Mouse (Mus musculus): Measurements from ENCODE around the gene Cadps2. TPM values are rescaled to one million over a fixed set of nuclear protein-coding genes. Genes with fewer than 3 reads are reported as not detected.

Gene Cadps2
- polyA plus RNA-seq, 1 experiment from 2014 or later = 0.23 TPM

DNA sequence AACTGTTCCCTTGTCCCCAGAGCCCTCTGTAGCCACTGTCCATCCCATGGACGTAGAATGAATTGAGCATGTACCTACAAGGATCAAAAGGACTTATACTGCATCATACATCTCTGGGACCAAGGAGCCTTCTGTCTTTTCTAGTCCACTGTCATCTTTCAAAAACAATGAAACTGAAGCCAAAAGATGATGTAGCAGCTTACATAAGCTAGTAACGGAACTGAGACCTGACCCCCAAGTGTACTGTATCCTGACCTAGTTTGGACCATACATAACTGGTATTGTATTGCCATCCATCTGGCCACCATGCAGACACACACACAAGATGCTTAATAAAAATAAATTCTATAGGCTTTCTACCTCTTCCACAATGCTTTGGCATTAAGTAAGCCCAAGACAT, 350.2 kb downstream of the Cadps2 start:
- no peak overlapping the region for H3K4me3 ChIP-seq (ENCODE audit: low read depth, low read length)

DNA sequence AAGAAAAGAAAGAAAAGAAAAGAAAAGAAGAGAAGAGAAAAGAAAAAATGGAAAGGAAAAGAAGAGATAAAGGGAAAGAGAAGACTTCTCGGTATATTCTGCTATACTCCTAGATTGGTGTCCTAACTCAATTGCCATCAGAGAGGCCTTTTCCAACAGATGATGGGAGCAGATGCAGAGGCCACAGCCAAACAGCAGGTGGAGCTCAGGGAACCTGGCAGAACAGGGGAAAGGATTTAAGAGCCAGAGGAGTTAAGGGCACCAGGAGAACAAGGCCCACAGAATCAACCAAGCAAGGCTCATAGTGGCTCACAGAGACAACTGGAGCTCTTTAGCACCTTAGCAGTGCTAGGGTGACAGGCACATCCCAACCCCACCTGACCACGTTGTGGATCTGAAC, 366.5 kb downstream of the Cadps2 start:
- H3K4me1 ChIP-seq (replicated peaks; ENCODE audit: control insufficient read depth, insufficient read depth, low read length) = no peaks in the 10 kb centered on the region
- no peaks in the 10 kb centered on the region for H3K9me3 ChIP-seq (ENCODE audit: control insufficient read depth, low read length)
- H3K4me3 ChIP-seq (ENCODE audit: low read depth, low read length) = no peak overlapping the region
- no peak overlapping the region for H3K4me2 ChIP-seq
- no peak for ATAC-seq (replicated peaks; ENCODE audit: low FRiP score)
- no peak overlapping the region for H3K9ac ChIP-seq (ENCODE audit: low read depth, low read length)
- DNase-seq (ENCODE audit: low spot score) = no peak
- WGBS = 51% methylated on average over 2 of the region's 2 CpGs
- no peaks in the 10 kb centered on the region for H3K27me3 ChIP-seq (replicated peaks; ENCODE audit: control insufficient read depth, insufficient read depth, low read length)
- H3K36me3 ChIP-seq (ENCODE audit: control insufficient read depth, insufficient read depth, low read length) = no peaks in the 10 kb centered on the region
- H3K27ac ChIP-seq (ENCODE audit: low read depth, low read length) = no peak overlapping the region

More for the DNA sequence above, 350.2 kb downstream of the Cadps2 start:
- WGBS = 80% methylated on average over 2 of the region's 2 CpGs
- no peak for ATAC-seq (replicated peaks; ENCODE audit: low FRiP score)
- no peaks in the 10 kb centered on the region for H3K4me1 ChIP-seq (replicated peaks; ENCODE audit: control insufficient read depth, insufficient read depth, low read length)
- no peaks in the 10 kb centered on the region for H3K27me3 ChIP-seq (replicated peaks; ENCODE audit: control insufficient read depth, insufficient read depth, low read length)
- no peak overlapping the region for H3K9ac ChIP-seq (ENCODE audit: low read depth, low read length)
- H3K27ac ChIP-seq (ENCODE audit: low read depth, low read length) = no peak overlapping the region
- DNase-seq (ENCODE audit: low spot score) = no peak
- H3K9me3 ChIP-seq (ENCODE audit: control insufficient read depth, low read length) = no peaks in the 10 kb centered on the region
- no peak overlapping the region for H3K4me2 ChIP-seq
- H3K36me3 ChIP-seq (ENCODE audit: control insufficient read depth, insufficient read depth, low read length) = no peaks in the 10 kb centered on the region

- Histone ChIP-seq H3K27me3 (replicated peaks; ENCODE audit: control insufficient read depth, insufficient read depth, low read length) (no peaks in the 10 kb centered on the region), H3K4me2 (no peak overlapping the region), H3K36me3 (ENCODE audit: control insufficient read depth, insufficient read depth, low read length) (no peaks in the 10 kb centered on the region), H3K4me1 (replicated peaks; ENCODE audit: control insufficient read depth, insufficient read depth, low read length) (no peaks in the 10 kb centered on the region), H3K27ac (ENCODE audit: low read depth, low read length) (no peak overlapping the region), H3K9me3 (ENCODE audit: control insufficient read depth, low read length) (no peaks in the 10 kb centered on the region), H3K9ac (ENCODE audit: low read depth, low read length) (no peak overlapping the region), H3K4me3 (ENCODE audit: low read depth, low read length) (no peak overlapping the region)
- no peak for ATAC-seq (replicated peaks; ENCODE audit: low FRiP score)
- no peak for DNase-seq (ENCODE audit: low spot score)
- 72% methylated on average over 2 of the region's 2 CpGs for WGBS
These were observed 367.4 kb downstream of the Cadps2 start for GRCm38 (mm10) chr6:23471830-23472229.

DNA sequence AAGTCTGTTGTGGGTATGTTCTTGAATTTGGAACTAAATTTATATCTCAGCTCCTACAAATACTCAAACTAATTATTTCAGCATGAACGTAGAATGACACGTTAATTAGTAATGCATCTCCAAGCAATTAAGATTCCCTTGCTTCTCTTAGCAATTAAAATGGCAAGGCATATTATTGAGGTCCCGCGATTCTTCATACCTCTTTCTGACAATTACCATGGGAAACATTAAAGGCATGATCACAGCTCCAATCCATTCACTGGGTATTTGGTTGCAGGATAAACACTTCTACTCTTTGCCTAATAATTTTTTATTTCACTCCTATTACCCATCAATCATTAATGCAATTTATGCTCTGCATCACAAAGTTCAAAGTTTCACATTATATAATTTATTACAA, 371.3 kb downstream of the Cadps2 start:
- no peaks in the 10 kb centered on the region for H3K36me3 ChIP-seq (ENCODE audit: control insufficient read depth, insufficient read depth, low read length)
- H3K9ac ChIP-seq (ENCODE audit: low read depth, low read length) = no peak overlapping the region
- H3K4me3 ChIP-seq (ENCODE audit: low read depth, low read length) = no peak overlapping the region
- H3K9me3 ChIP-seq (ENCODE audit: control insufficient read depth, low read length) = no peaks in the 10 kb centered on the region
- H3K27me3 ChIP-seq (replicated peaks; ENCODE audit: control insufficient read depth, insufficient read depth, low read length) = no peaks in the 10 kb centered on the region
- DNase-seq (ENCODE audit: low spot score) (no peak), ATAC-seq (replicated peaks; ENCODE audit: low FRiP score) (no peak)
- 83% methylated on average over 4 of the region's 4 CpGs for WGBS
- H3K4me2 ChIP-seq = no peak overlapping the region
- H3K4me1 ChIP-seq (replicated peaks; ENCODE audit: control insufficient read depth, insufficient read depth, low read length) = no peaks in the 10 kb centered on the region
- no peak overlapping the region for H3K27ac ChIP-seq (ENCODE audit: low read depth, low read length)

DNA sequence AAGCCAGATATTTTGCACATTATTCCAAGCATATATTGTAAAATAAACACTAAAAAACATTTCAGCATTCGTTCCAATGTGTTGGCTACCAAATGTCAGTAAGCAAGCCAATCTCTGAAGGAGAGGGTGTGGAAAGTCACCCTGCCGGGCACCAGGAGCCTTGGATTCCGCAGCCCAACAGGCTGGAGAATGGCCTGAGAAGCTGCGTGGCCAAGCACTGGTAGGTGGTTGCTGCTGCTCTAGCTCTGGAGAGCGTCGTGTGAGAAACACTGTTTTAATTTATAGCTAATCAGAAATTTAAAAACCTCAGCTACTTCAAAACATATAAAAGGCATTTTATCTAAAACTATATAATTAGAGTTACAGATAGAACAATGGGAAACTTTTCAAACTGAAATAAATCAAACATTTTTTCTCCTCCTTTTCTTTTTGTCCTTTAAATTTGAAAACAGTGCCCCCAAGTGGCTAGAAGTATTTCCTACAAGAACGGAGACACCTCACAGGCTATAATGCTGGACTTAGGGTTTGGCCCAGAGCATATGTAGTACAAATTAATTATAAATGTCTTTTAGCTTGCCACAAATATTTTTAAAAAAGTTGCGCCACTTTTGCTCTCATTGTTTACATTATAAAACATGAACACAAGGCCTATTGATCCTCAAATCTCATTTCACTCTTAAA, 376.5 kb downstream of the Cadps2 start:
- no peak for ATAC-seq (replicated peaks; ENCODE audit: low FRiP score)
- WGBS = 34% methylated on average over 8 of the region's 8 CpGs
- no peaks in the 10 kb centered on the region for H3K9me3 ChIP-seq (ENCODE audit: control insufficient read depth, low read length)
- no peak overlapping the region for H3K4me3 ChIP-seq (ENCODE audit: low read depth, low read length)
- no peak for DNase-seq (ENCODE audit: low spot score)
- no peaks in the 10 kb centered on the region for H3K27me3 ChIP-seq (replicated peaks; ENCODE audit: control insufficient read depth, insufficient read depth, low read length)
- H3K9ac ChIP-seq (ENCODE audit: low read depth, low read length) = no peak overlapping the region
- H3K27ac ChIP-seq (ENCODE audit: low read depth, low read length) = no peak overlapping the region
- H3K4me1 ChIP-seq (replicated peaks; ENCODE audit: control insufficient read depth, insufficient read depth, low read length) = no peaks in the 10 kb centered on the region
- no peak overlapping the region for H3K4me2 ChIP-seq
- no peaks in the 10 kb centered on the region for H3K36me3 ChIP-seq (ENCODE audit: control insufficient read depth, insufficient read depth, low read length)

DNA sequence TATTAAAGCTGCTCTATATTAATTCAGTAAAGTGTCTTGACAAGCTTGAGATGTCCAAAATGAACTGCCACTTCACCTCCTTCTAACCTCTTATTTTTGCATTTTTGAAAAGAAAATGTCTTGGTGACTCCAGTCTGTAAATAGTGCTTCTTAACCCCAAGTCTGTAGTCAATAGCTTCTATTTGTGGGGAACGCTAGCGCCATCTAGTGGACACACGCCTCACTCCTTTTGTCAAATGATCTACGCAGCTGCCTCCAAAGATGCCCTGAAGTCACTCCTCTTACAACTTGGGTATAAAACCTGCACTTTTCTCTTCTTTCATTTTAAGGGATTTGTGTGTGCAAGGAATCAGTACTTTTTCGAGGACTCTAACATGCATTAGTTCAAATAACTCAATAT, 381.5 kb downstream of the Cadps2 start:
- no peak overlapping the region for H3K9ac ChIP-seq (ENCODE audit: low read depth, low read length)
- no peak for ATAC-seq (replicated peaks; ENCODE audit: low FRiP score)
- no peaks in the 10 kb centered on the region for H3K9me3 ChIP-seq (ENCODE audit: control insufficient read depth, low read length)
- DNase-seq (ENCODE audit: low spot score) = peak; percentile 41
- H3K4me3 ChIP-seq (ENCODE audit: low read depth, low read length) = no peak overlapping the region
- H3K4me1 ChIP-seq (replicated peaks; ENCODE audit: control insufficient read depth, insufficient read depth, low read length) = no peaks in the 10 kb centered on the region
- no peak overlapping the region for H3K27ac ChIP-seq (ENCODE audit: low read depth, low read length)
- H3K36me3 ChIP-seq (ENCODE audit: control insufficient read depth, insufficient read depth, low read length) = no peaks in the 10 kb centered on the region
- 4% methylated on average over 5 of the region's 5 CpGs for WGBS
- H3K4me2 ChIP-seq = no peak overlapping the region
- H3K27me3 ChIP-seq (replicated peaks; ENCODE audit: control insufficient read depth, insufficient read depth, low read length) = no peaks in the 10 kb centered on the region

- 68% methylated on average over 5 of the region's 5 CpGs for WGBS
- DNase-seq (ENCODE audit: low spot score) (no peak), ATAC-seq (replicated peaks; ENCODE audit: low FRiP score) (no peak)
- no peak overlapping the region for H3K27ac ChIP-seq (ENCODE audit: low read depth, low read length)
- no peaks in the 10 kb centered on the region for H3K36me3 ChIP-seq (ENCODE audit: control insufficient read depth, insufficient read depth, low read length)
- no peaks in the 10 kb centered on the region for H3K9me3 ChIP-seq (ENCODE audit: control insufficient read depth, low read length)
- no peaks in the 10 kb centered on the region for H3K4me1 ChIP-seq (replicated peaks; ENCODE audit: control insufficient read depth, insufficient read depth, low read length)
- no peak overlapping the region for H3K4me3 ChIP-seq (ENCODE audit: low read depth, low read length)
- no peak overlapping the region for H3K9ac ChIP-seq (ENCODE audit: low read depth, low read length)
- no peak overlapping the region for H3K4me2 ChIP-seq
- H3K27me3 ChIP-seq (replicated peaks; ENCODE audit: control insufficient read depth, insufficient read depth, low read length) = no peaks in the 10 kb centered on the region
These were observed 385.3 kb downstream of the Cadps2 start for GRCm38 (mm10) chr6:23453907-23454306.

DNA sequence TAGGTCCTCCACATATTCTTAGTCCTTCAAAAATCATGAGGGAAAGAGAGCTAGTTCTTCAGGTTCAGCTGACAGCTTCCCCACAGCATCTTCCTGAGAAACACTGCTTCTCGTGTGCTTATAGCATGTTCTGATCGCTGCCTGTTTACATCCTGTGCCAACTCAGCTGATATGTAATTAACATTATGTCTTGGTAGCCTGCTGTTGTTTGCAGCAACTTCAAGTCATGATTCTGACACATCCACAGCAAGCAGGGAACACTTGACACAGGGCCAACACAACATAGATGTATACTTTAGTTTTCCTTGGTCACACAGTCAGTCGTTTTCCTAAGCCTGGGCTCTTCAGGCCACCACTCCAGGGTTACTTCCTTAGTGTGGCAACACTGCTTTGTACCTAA, 399.3 kb downstream of the Cadps2 start:
- no peak overlapping the region for H3K9ac ChIP-seq (ENCODE audit: low read depth, low read length)
- 75% methylated on average over 3 of the region's 3 CpGs for WGBS
- no peak overlapping the region for H3K27ac ChIP-seq (ENCODE audit: low read depth, low read length)
- H3K27me3 ChIP-seq (replicated peaks; ENCODE audit: control insufficient read depth, insufficient read depth, low read length) = no peaks in the 10 kb centered on the region
- H3K4me2 ChIP-seq = no peak overlapping the region
- DNase-seq (ENCODE audit: low spot score) = no peak
- no peaks in the 10 kb centered on the region for H3K9me3 ChIP-seq (ENCODE audit: control insufficient read depth, low read length)
- no peaks in the 10 kb centered on the region for H3K36me3 ChIP-seq (ENCODE audit: control insufficient read depth, insufficient read depth, low read length)
- no peaks in the 10 kb centered on the region for H3K4me1 ChIP-seq (replicated peaks; ENCODE audit: control insufficient read depth, insufficient read depth, low read length)
- no peak overlapping the region for H3K4me3 ChIP-seq (ENCODE audit: low read depth, low read length)
- no peak for ATAC-seq (replicated peaks; ENCODE audit: low FRiP score)

- Histone ChIP-seq H3K9me3 (ENCODE audit: control insufficient read depth, low read length) (no peaks in the 10 kb centered on the region), H3K4me3 (ENCODE audit: low read depth, low read length) (no peak overlapping the region), H3K27ac (ENCODE audit: low read depth, low read length) (no peak overlapping the region), H3K9ac (ENCODE audit: low read depth, low read length) (no peak overlapping the region), H3K4me2 (no peak overlapping the region), H3K27me3 (replicated peaks; ENCODE audit: control insufficient read depth, insufficient read depth, low read length) (no peaks in the 10 kb centered on the region), H3K36me3 (ENCODE audit: control insufficient read depth, insufficient read depth, low read length) (no peaks in the 10 kb centered on the region), H3K4me1 (replicated peaks; ENCODE audit: control insufficient read depth, insufficient read depth, low read length) (no peaks in the 10 kb centered on the region)
- DNase-seq (ENCODE audit: low spot score) (no peak), ATAC-seq (replicated peaks; ENCODE audit: low FRiP score) (no peak)
- WGBS = 12% methylated on average over 12 of the region's 12 CpGs
These were observed 428.8 kb downstream of the Cadps2 start for GRCm38 (mm10) chr6:23410256-23411049.
